Mouse (Mus musculus) T-helper 2 cell (primary cell): ENCODE data around the gene Dhh.

Experiments used
- in situ Hi-C: fragments of 300-600 bp; cut with MboI, MseI; formaldehyde crosslinking; loops from one replicate; pipeline ENCODE4 v1.15.1; 2025; ENCODE audit warnings: high pct_unique_total_duplicates

The Dhh gene

GRCm38 (mm10) chr15:98917091-98917490 is 18.8 kb upstream of the Dhh start:
- in situ Hi-C loops, result no loop called here

- in situ Hi-C loops, result no loop called here
These were observed 17.7 kb upstream of the Dhh start for GRCm38 (mm10) chr15:98916016-98916415.

- in situ Hi-C loops, result no loop called here
These were observed 16.6 kb upstream of the Dhh start for GRCm38 (mm10) chr15:98914903-98915302.

- in situ Hi-C loops, result no loop called here
These were observed 6.4 kb upstream of the Dhh start for GRCm38 (mm10) chr15:98904692-98905091.

GRCm38 (mm10) chr15:98902600-98902999 is 4.3 kb upstream of the Dhh start:
- in situ Hi-C loops, result no loop called here

- in situ Hi-C loops, result no loop called here
These were observed 3.2 kb upstream of the Dhh start for GRCm38 (mm10) chr15:98901530-98901929.

- in situ Hi-C loops, result loop anchor here (5.0 to 10.0 kb wide), 2 partner anchors 105 to 1177 kb away; no protein-coding TSS in a partner anchor
These were observed 845 bp downstream of the Dhh start for GRCm38 (mm10) chr15:98897495-98897894.

GRCm38 (mm10) chr15:98895635-98896589 is 2.4 kb downstream of the Dhh start:
- in situ Hi-C loops, result loop anchor here (5.0 to 10.0 kb wide), 2 partner anchors 106 to 1179 kb away; no protein-coding TSS in a partner anchor

- in situ Hi-C loops, result loop anchor here (5.0 to 10.0 kb wide), 2 partner anchors 107 to 1180 kb away; no protein-coding TSS in a partner anchor
These were observed 3.4 kb downstream of the Dhh start for GRCm38 (mm10) chr15:98894746-98895634.

- in situ Hi-C loops, result loop anchor here (10.0 kb wide), 1 partner anchor 1181 kb away; no protein-coding TSS in a partner anchor
These were observed 4.2 kb downstream of the Dhh start, which contains the start of gene Rhebl1 for GRCm38 (mm10) chr15:98893940-98894745. Gene Rhebl1 (minus strand): TSS chr15:98894540.

GRCm38 (mm10) chr15:98893036-98893435 is 5.3 kb downstream of the Dhh start:
- in situ Hi-C loops, result loop anchor here (10.0 kb wide), 1 partner anchor 1182 kb away; no protein-coding TSS in a partner anchor

GRCm38 (mm10) chr15:98891907-98892606 is 6.3 kb downstream of the Dhh start:
- in situ Hi-C loops, result loop anchor here (10.0 kb wide), 1 partner anchor 1183 kb away; no protein-coding TSS in a partner anchor

- in situ Hi-C loops, result loop anchor here (10.0 kb wide), 1 partner anchor 1184 kb away; no protein-coding TSS in a partner anchor
These were observed 7.1 kb downstream of the Dhh start for GRCm38 (mm10) chr15:98891198-98891742.

GRCm38 (mm10) chr15:98887526-98887925 is 10.8 kb downstream of the Dhh start:
- in situ Hi-C loops, result loop anchor here (5.0 kb wide), 1 partner anchor 35 kb away; no protein-coding TSS in a partner anchor

- in situ Hi-C loops, result loop anchor here (5.0 kb wide), 1 partner anchor 35 kb away; no protein-coding TSS in a partner anchor
These were observed 11.5 kb downstream of the Dhh start for GRCm38 (mm10) chr15:98886667-98887387.

- in situ Hi-C loops, result no loop called here
These were observed 14.2 kb downstream of the Dhh start for GRCm38 (mm10) chr15:98884106-98884505.

GRCm38 (mm10) chr15:98883661-98884060 is 14.7 kb downstream of the Dhh start:
- in situ Hi-C loops, result no loop called here

GRCm38 (mm10) chr15:98881656-98882008 is 16.7 kb downstream of the Dhh start:
- in situ Hi-C loops, result no loop called here
